Comparison of ENCODE assay signal across 23 mouse cellular contexts in genomic region chr15:38586594-38586993, GRCm38 (mm10).
"Had no signal": no experiment of that assay in that cellular context is flagged by ENCODE, and none has a peak within 500 bp of the region (broad histone marks: within the 10 kb centered on the region; RNA-seq: fewer than 3 reads in every experiment).

No protein-coding gene starts in this region.

- H3K36me3 ChIP-seq: limb, embryonic 12.5 days; limb, embryonic 15.5 days; midbrain, embryonic 10.5 days; neural tube, embryonic 13.5 days; stomach, embryonic 15.5 days had no signal

- H3K9me3 ChIP-seq: limb, embryonic 12.5 days; limb, embryonic 15.5 days; megakaryocyte, embryonic 14.5 days; midbrain, embryonic 10.5 days; neural tube, embryonic 13.5 days; stomach, embryonic 15.5 days had no signal

- H3K27me3 ChIP-seq: limb, embryonic 12.5 days; limb, embryonic 15.5 days; neural tube, embryonic 13.5 days; stomach, embryonic 15.5 days had no signal

- H3K4me3 ChIP-seq: limb, embryonic 12.5 days; limb, embryonic 15.5 days; megakaryocyte, embryonic 14.5 days; midbrain, embryonic 10.5 days; neural tube, embryonic 13.5 days; stomach, embryonic 15.5 days had no signal

- ATAC-seq: liver, postnatal 0 days; lung, postnatal 0 days had no signal

- H3K4me2 ChIP-seq: limb, embryonic 12.5 days; limb, embryonic 15.5 days; liver, embryonic 11.5 days; lung, embryonic 14.5 days; neural tube, embryonic 13.5 days; stomach, embryonic 15.5 days had no signal

- DNase-seq: kidney, adult 2 months; kidney, postnatal 25 days; left cerebral cortex, postnatal 4 days; liver, postnatal 0 days; lung, embryonic 14.5 days; midbrain, embryonic 14.5 days; retina, postnatal 1 day; right cerebral cortex, postnatal 25 days; spleen, adult 18-20 months; thymus, adult 2 months; thymus, postnatal 14 days; thymus, postnatal 4 days had no signal

- H3K9ac ChIP-seq: limb, embryonic 12.5 days; limb, embryonic 15.5 days; liver, embryonic 14.5 days; liver, postnatal 0 days; lung, embryonic 14.5 days; neural tube, embryonic 13.5 days; stomach, embryonic 15.5 days had no signal

- H3K4me1 ChIP-seq: limb, embryonic 12.5 days; limb, embryonic 15.5 days; megakaryocyte, embryonic 14.5 days; neural tube, embryonic 13.5 days; stomach, embryonic 15.5 days had no signal

- H3K27ac ChIP-seq: kidney, postnatal 0 days; limb, embryonic 12.5 days; limb, embryonic 15.5 days; liver, embryonic 14.5 days; macrophage; midbrain, embryonic 10.5 days; neural tube, embryonic 13.5 days; stomach, embryonic 15.5 days had no signal
